Mouse (Mus musculus) hindbrain, embryonic 15.5 days (tissue): ENCODE results near the gene Ccng1. TPM values are rescaled to one million over a fixed set of nuclear protein-coding genes. Genes with fewer than 3 reads are reported as not detected.
"Not testable (repeated sequence)": the region's sequence is repeated elsewhere in the genome, so short reads cannot be mapped to it uniquely, and the experiment has no call there.

Source experiments
- ATAC-seq: fragments of 200-750 bp; cut with Nextera tagmentation; 2 replicates; pipeline ENCODE4 v1.8.0; 2017; ENCODE audit warnings: low read depth, moderate number of reproducible peaks, moderate TSS enrichment; ENCODE audit not compliant: low FRiP score
- H3K27ac ChIP-seq: fragments of 300-500 bp; sonication (generic); replicated peaks from 2 replicates; pipeline ENCODE4 v1.5.1; 2015; ENCODE audit warnings: mild to moderate bottlenecking, inconsistent platforms
- H3K27me3 ChIP-seq: fragments of 300-500 bp; sonication (generic); 2 replicates; pipeline ENCODE4 v1.6.1; 2015; ENCODE audit warnings: control low read depth, inconsistent platforms
- H3K36me3 ChIP-seq: fragments of 300-500 bp; sonication (generic); 2 replicates; pipeline ENCODE4 v1.6.1; 2015; ENCODE audit warnings: control low read depth, inconsistent platforms
- H3K4me1 ChIP-seq: fragments of 300-500 bp; sonication (generic); replicated peaks from 2 replicates; pipeline ENCODE4 v1.6.1; 2015; ENCODE audit warnings: control low read depth, inconsistent platforms
- H3K4me2 ChIP-seq: fragments of 300-500 bp; sonication (generic); 2 replicates; pipeline ENCODE4 v1.6.1; 2015; ENCODE audit warnings: moderate library complexity, mild to moderate bottlenecking, inconsistent platforms
- H3K4me3 ChIP-seq: fragments of 300-500 bp; sonication (generic); 2 replicates; pipeline ENCODE4 v1.5.1; 2015; ENCODE audit warnings: mild to moderate bottlenecking, inconsistent platforms
- H3K9ac ChIP-seq: fragments of 300-500 bp; sonication (generic); 2 replicates; pipeline ENCODE4 v1.6.1; 2015; ENCODE audit warnings: inconsistent platforms
- H3K9me3 ChIP-seq: fragments of 300-500 bp; sonication (generic); 2 replicates; pipeline ENCODE4 v1.6.1; 2016; ENCODE audit warnings: control low read depth, inconsistent platforms
- WGBS: fragments of 180-500 bp; shearing (Covaris S2); methylation state at CpG from one replicate; pipeline ENCODE4 v1.1.7; 2015; 5-methylcytosine and 5-hydroxymethylcytosine counted together
- polyA plus RNA-seq: library from polyadenylated mRNA; unstranded; fragments of >200 nt; fragmentation: Nextera tagmentation; extraction: Ambion mirVana; gene quantifications from 2 replicates; pipeline ENCODE4 v1.2.1, GENCODE M21; 2015

Gene Ccng1
- polyA plus RNA-seq, 1 experiment from 2014 or later: 36.8 TPM

DNA sequence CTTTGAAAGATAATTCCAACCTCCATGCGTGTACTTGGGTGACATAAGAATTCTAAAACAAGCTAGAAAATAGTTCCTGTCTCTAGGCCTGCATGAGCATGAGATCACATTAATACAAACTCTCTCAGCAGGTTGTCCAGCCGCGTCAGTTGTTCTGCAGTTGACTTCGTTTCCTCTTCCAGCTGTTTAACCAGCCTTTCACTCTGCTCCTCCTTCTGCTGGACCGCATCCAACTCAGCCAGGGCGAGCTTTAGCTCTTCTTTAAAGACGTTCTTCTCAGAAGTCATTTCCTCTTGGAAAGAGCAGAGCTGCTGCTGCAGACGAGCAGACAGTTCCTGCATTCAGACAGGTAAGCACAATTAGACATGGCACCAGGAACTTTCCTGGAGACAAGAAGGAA is 41.3 kb downstream of the Ccng1 start:
- no peak overlapping the region for H3K9ac ChIP-seq
- no peak overlapping the region for H3K27ac ChIP-seq
- no peaks in the 10 kb centered on the region for H3K27me3 ChIP-seq
- H3K36me3 ChIP-seq: no peaks in the 10 kb centered on the region
- WGBS: 79% methylated on average over 8 of the region's 8 CpGs
- H3K4me1 ChIP-seq: no peaks in the 10 kb centered on the region
- no peak for ATAC-seq
- H3K9me3 ChIP-seq: no peaks in the 10 kb centered on the region
- H3K4me2 ChIP-seq: no peak overlapping the region
- no peak overlapping the region for H3K4me3 ChIP-seq

DNA sequence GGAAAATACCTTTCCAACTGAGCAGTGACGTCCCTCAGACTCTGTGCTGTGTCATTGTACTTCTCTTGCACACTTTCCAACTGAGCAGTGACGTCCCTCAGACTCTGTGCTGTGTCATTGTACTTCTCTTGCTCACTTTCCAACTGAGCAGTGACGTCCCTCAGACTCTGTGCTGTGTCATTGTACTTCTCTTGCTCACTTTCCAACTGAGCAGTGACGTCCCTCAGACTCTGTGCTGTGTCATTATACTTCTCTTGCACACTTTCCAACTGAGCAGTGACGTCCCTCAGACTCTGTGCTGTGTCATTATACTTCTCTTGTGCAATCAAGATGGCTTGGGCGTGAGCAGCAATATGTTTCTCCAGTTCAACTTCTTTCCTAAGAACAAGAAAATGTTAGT is 45.2 kb downstream of the Ccng1 start:
- H3K9me3 ChIP-seq, H3K27me3 ChIP-seq, H3K4me3 ChIP-seq, H3K36me3 ChIP-seq, H3K4me2 ChIP-seq, H3K27ac ChIP-seq, H3K4me1 ChIP-seq, ATAC-seq, H3K9ac ChIP-seq: not testable (repeated sequence)
- WGBS: 91% methylated on average over 6 of the region's 6 CpGs

Other genes with a start within 250 kb of the Ccng1 start
- 55.8 and 58.2 TPM in 2 replicates for gene Mat2b, start 60.1 kb downstream of the Ccng1 start, polyA plus RNA-seq
- 8.1 and 9.4 TPM in 2 replicates for gene Hmmr, start 21.9 kb downstream of the Ccng1 start, polyA plus RNA-seq
- 60.3 and 65.9 TPM in 2 replicates for gene Nudcd2, start 21.6 kb downstream of the Ccng1 start, polyA plus RNA-seq